Mouse (Mus musculus) small intestine, adult 10 weeks (tissue): ENCODE measurements around the gene Zbtb44. TPM values are rescaled to one million over a fixed set of nuclear protein-coding genes. Genes with fewer than 3 reads are reported as not detected.

Source experiments
- polyA plus RNA-seq: library from polyadenylated mRNA; stranded (reverse); fragments of 350-450 nt; fragmentation: Illumina TruSeq; extraction: RNeasy Lipid Tissue Mini Kit (QIAGEN cat#74804); gene quantifications from one replicate; pipeline ENCODE4 v1.2.3, GENCODE M21; 2014; ENCODE audit warnings: low replicate concordance

The Zbtb44 gene
- 21.5 TPM for polyA plus RNA-seq

DNA sequence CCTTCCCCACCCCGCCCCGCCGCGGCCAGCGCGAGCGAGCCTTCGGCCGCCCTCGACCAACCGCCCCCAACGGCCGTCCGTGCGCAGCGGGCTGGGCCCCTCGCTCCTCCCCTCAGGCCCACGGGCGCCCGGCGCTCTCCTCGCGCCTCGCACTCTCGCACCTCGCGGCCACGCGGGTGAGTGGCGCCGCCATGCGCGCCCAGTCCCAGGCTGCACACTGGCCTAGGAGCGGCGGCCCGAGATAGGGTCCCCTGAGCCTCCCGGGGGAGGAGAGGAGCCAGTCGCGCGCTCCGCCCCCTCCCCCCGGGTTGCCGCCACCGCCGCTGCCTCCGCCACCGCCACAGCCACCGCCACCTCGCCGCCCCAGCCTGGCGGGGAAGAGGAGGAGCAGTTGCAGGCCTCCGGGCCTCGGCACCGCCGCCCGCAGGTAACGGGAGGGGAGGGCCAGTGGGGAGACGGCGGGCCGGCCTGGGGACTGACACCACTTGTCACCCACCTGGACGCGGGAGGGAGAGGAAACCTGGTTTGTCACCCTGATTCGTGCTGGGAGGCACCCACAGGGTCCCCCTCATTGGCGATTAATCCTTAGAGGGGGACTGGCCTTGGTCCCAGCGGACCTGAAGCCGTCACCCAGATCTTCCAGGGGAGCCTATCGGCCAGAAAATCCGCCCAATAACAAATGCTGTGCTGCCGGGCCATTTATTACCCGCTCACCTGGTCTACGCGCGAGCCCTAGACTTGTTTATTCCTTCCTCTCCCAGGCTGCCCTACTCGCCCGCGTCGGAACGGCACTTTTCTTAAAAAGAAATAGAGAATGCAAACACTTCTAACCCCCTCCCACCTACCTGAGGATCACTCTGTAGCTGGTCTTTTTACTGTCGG, at the start of gene Zbtb44:
TSS of gene Zbtb44 (plus strand) at position 113 of the 882 bp plus-strand sequence.

Other genes starting within 250 kb of the Zbtb44 start
- 1.6 TPM for gene Adamts15, start 108.2 kb upstream of the Zbtb44 start, polyA plus RNA-seq
- 0.82 TPM for gene Adamts8, start 88.1 kb upstream of the Zbtb44 start, polyA plus RNA-seq
- 3.1 TPM for gene St14, start 101.2 kb downstream of the Zbtb44 start, polyA plus RNA-seq
- gene Aplp2, start 181.2 kb downstream of the Zbtb44 start, polyA plus RNA-seq, result 190 TPM
- gene Prdm10, start 249.9 kb downstream of the Zbtb44 start, polyA plus RNA-seq, result 12.7 TPM